Mouse (Mus musculus) kidney, postnatal 4 days (tissue): ENCODE data around the gene Fbxo44.
A peak's percentile ranks its signal among the peaks of the same experiment; 100 is the strongest.
"Not testable (repeated sequence)": the region's sequence is repeated elsewhere in the genome, so short reads cannot be mapped to it uniquely, and the experiment has no call there.

Experiments used
- DNase-seq, 2 experiments: peaks; one replicate each; pipeline ENCODE4 v3.0.0; 2021; ENCODE audit warnings: mixed read lengths in 2 of 2

Fbxo44 gene

DNA sequence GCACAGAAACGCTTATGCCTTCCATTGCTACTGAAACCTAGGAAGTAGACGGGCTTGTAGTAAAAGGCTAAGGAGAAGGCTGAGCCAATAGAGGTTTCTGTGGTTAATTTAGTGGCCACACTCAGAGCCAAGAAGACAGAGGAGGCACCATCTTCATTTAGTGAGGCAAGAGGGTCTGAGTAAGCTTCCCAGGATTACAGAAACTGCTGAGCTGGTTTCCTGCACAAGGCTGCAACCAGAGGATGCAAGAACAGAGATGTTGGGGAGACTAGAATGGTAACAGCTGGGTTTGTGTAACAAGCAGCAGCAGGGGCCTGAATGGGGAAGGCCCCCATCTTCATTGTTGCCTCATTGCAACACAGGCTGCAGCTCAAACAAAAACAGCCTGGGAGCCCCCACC, 31.6 kb downstream of the Fbxo44 start:
- no peak for DNase-seq

GRCm38 (mm10) chr4:148128241-148128640, 32.0 kb downstream of the Fbxo44 start:
- DNase-seq, result no peak

GRCm38 (mm10) chr4:148122694-148123066, 37.6 kb downstream of the Fbxo44 start:
- no peak for DNase-seq

GRCm38 (mm10) chr4:148121982-148122693, 38.1 kb downstream of the Fbxo44 start:
- DNase-seq, result peak; percentile 27 to 56

DNA sequence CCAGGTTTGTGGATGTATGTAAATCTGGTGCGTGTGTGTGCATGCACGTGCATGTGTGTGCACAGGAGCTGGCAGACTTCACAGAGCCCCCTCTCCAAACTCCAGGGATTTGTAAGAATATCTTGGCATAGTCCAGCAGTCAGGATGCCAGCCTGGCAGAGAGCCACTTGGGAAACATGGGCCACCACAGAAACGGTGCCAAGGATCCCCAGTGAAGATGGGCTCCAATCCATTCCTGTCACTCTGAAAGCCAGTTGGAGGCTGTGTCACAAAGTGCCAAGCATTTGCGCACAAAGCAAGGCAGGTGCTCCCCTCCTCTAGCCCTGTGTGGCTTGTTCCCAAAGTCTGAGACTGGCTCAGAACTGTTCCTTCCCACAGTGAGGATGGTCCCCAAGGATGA, 38.9 kb downstream of the Fbxo44 start:
- no peak for DNase-seq

GRCm38 (mm10) chr4:148120555-148120954, 39.7 kb downstream of the Fbxo44 start:
- DNase-seq, result no peak

GRCm38 (mm10) chr4:148119578-148119977, 40.7 kb downstream of the Fbxo44 start:
- not testable (repeated sequence) for DNase-seq

DNA sequence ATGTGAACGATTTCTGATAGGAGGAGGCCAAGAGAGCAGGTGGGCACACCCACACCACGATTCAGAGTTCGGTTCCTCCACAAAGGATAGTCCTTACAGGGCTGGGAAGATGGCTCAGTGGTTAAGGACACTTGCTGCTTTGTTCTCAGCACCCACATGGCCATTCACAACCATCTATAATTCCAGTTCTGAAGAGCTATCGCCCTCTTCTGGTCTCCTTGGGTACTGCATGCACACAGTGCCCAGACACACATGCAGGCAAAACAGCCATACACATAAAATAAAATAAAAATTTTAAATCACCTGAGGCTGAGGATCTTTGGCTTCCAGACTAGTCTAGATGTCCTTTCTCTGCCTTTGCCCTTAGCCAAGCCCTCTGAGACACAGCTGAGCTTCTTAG, 42.9 kb downstream of the Fbxo44 start:
- no peak for DNase-seq

DNA sequence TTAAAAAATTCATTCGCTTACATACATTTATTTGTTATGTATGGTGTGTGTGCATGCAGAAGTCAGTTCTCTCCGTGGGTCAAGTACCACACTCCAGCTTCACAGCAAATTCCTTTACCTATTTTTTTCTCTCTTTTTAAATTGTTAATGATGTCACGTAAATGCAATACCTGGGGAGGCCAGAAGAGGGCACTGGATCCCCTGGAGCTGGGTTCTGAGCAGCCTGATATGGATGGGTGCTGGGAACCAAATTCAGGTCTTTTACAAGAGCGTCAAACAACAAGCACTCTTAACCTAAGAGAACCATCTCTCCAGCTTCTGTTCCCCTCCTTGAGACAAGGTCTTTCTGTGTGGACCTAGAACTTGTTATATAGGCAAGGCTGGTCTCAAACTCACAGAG, 43.6 kb downstream of the Fbxo44 start:
- DNase-seq, result peak in 1 of 2 experiments; percentile 28

DNA sequence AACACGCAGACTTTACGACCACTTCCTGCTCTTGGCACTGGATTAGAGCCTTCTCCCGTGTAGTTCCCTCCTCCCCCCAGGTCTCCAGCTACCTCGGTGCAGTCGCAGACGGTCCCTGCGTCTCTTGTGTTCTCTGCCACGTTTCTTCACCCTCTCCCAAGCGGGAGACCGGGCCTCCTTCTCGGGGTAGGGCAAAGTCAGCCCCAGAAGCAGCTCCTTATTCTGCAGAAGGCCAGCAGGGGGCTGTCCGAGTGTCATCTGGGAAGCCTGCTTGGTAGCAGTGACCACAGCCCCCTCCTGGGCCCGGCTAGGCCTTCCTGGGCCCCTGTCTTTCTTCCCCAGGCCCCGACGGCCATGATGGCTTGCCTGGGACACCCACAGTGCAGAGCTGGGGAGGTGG, 44.8 kb downstream of the Fbxo44 start:
- peak; percentile 72 to 80 for DNase-seq

GRCm38 (mm10) chr4:148114758-148115391, 45.4 kb downstream of the Fbxo44 start:
- DNase-seq, result peak; percentile 91 to 92

DNA sequence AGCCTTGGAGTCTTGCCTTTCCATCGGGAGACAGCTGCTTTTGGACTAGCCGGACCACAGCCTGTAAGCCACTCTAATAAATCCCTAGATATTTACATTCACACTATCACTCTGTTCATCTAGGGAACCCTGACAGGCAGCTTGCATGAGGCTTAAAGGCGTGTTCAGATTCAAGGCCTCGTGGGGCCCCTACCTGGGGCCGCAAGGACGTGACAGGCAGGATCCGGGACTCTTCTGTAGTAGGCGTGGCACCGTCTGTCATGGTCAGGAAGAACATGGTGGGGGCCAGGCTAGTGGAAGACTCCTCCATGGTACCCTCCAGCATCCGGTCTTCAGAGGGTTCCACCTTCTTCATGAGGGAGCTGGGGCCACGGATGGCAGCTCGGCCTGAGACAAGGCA, 47.8 kb downstream of the Fbxo44 start:
- no peak for DNase-seq

DNA sequence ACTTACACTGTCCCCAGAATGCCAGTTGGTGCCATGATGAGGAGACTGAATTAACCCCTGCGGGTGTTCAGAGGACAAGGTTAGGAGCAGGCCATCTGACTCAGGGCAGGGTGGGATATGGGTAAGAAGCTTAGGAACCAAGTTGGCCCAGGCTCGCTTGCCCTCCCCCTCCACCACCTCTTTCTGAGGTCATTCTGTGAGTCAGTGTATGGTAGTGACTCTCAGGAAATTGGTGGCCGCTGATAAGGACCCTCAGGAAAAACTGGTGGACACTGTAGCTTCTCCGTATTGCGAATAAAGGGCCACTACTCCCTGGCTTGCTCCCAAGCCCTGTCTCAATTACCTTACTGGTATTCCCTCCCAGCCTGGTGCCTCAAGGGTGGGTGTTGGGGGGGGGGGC, 51.1 kb downstream of the Fbxo44 start:
- no peak for DNase-seq

DNA sequence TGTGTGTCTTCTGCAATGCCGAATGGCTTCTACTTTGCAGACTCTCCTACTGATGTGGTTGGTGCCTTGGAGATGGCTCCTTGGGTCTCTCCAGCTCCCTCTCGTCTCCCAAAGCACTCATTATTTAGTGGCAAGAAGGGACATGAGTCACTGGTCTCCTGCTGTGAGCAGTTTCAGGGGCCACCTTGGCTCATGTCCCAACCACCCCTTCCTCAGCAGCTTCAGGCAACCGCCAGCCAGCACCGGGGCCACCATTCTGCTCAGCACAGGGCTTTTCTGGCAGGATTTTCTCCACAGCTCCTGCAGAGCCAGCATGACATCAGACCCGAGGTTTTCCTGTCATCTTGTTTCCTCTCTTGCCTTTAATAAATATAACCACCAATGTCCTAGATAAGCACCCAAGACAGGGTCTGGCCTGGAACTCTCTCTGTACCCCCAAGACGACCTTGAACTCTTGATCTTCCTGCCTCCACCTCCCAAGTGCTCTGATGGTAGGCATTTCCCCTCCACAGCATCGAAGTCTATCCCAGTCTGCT, 51.6 kb downstream of the Fbxo44 start:
- DNase-seq, result peak in 1 of 2 experiments; percentile 9

- peak; percentile 44 to 68 for DNase-seq
Measured at GRCm38 (mm10) chr4:148107621-148108291, 52.5 kb downstream of the Fbxo44 start.

DNA sequence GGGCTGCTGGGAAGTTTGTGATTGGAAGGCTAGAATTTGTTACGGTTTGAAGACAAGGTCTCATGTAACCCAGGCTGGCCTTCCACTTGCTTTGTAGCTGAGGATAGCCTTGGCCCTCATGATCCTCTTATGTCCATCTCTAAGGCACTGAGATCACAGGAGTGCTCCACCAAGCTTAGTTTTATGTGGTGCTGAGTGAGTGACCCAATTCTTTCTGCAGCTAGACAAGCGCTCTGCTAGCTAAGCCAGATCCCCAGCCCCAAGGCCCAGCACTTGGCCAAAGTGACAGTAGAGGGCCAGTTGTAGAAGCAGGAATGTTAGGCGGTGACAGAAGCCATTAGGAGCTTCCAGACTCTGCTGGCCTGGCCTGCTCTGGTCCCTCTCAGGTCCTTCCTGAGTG, 56.1 kb downstream of the Fbxo44 start:
- no peak for DNase-seq
